Mouse (Mus musculus) liver, adult 2 months (tissue): Measurements from ENCODE around the gene Pts.

Experiments used
- CTCF ChIP-seq: fragments of 200-500 bp; IDR thresholded peaks from 2 replicates; pipeline ENCODE4 v1.5.1; 2011; ENCODE audit warnings: low read depth, low read length, control low read depth
- POLR2A ChIP-seq: fragments of 200-500 bp; IDR thresholded peaks from 2 replicates; pipeline ENCODE4 v1.6.1; 2011; ENCODE audit warnings: low read length, control low read depth; ENCODE audit not compliant: insufficient read depth; ENCODE audit errors: extremely low read depth

DNA sequence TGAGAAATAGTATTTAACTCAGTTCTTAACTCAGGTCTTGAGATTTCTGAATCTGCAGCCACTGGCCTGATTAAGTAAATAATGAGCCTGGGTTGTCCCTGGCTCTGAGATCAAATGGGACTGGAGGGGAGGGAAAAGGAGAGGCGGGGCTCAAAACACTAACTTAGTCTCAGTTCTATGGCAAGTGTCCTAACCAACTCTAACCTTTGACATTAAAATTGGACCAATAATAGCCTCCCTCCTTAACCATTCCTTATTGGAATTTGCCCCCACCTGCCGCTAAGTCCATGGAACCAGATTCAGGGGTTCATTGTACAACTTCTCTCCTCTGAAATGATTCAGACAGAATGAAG lies 26.5 kb upstream of the Pts start, which contains the start of gene Bco2:
- TF ChIP-seq CTCF: no peak
- no peak for TF ChIP-seq POLR2A
